Mouse (Mus musculus) MEL (cell line): ENCODE measurements at regions not wholly inside any gene's neighbourhood (a gene's known extent, or its start where the extent isn't known, plus 50 kb on each side); places are given as distances from the start of the nearest gene placed in this dataset.

Source experiments
- CHD1 ChIP-seq: IDR thresholded peaks from 2 replicates; pipeline ENCODE4 v1.6.1; 2012; ENCODE audit warnings: low read depth, mild to moderate bottlenecking, inconsistent platforms, low read length, improper control_type of control experiment
- CHD2 ChIP-seq: IDR thresholded peaks from 2 replicates; pipeline ENCODE4 v1.6.1; 2011; ENCODE audit warnings: low read length, improper control_type of control experiment
- CTCF ChIP-seq, 3 experiments: IDR thresholded peaks in 2 of 3; conservative IDR thresholded peaks in 1 of 3; 2 replicates each; pipeline ENCODE4 v1.5.1; 2011 to 2012; ENCODE audit warnings: low read length in 3 of 3, low read depth in 2 of 3, mild to moderate bottlenecking in 2 of 3, improper control_type of control experiment in 1 of 3, inconsistent platforms in 1 of 3, mixed read lengths in 1 of 3, moderate library complexity in 1 of 3; ENCODE audit not compliant: control insufficient read depth in 1 of 3, insufficient read depth in 1 of 3, poor library complexity in 1 of 3, severe bottlenecking in 1 of 3
- EP300 ChIP-seq, 2 experiments: IDR thresholded peaks; 2 replicates each; pipeline ENCODE4 v1.6.1; 2011; ENCODE audit warnings: improper control_type of control experiment in 2 of 2, low read length in 2 of 2, low read depth in 1 of 2, mild to moderate bottlenecking in 1 of 2
- HCFC1 ChIP-seq: IDR thresholded peaks from 2 replicates; pipeline ENCODE4 v1.6.1; 2012; ENCODE audit warnings: low read depth, mild to moderate bottlenecking, inconsistent platforms, low read length, improper control_type of control experiment, moderate library complexity
- JUND ChIP-seq: IDR thresholded peaks from 2 replicates; pipeline ENCODE4 v1.6.1; 2011; ENCODE audit warnings: low read depth, mild to moderate bottlenecking, improper control_type of control experiment, low read length
- MAFK ChIP-seq: IDR thresholded peaks from 2 replicates; pipeline ENCODE4 v1.6.1; 2011; ENCODE audit warnings: low read depth, mild to moderate bottlenecking, low read length, improper control_type of control experiment, borderline replicate concordance
- MAX ChIP-seq: IDR thresholded peaks from 2 replicates; pipeline ENCODE4 v1.6.1; 2011; ENCODE audit warnings: low read length, improper control_type of control experiment
- MAZ ChIP-seq: IDR thresholded peaks from 2 replicates; pipeline ENCODE4 v1.6.1; 2012; ENCODE audit warnings: low read depth, mild to moderate bottlenecking, inconsistent platforms, low read length, improper control_type of control experiment
- NELFE ChIP-seq: IDR thresholded peaks from 2 replicates; pipeline ENCODE4 v1.6.1; 2011; ENCODE audit warnings: low read depth, low read length, improper control_type of control experiment
- POLR2A ChIP-seq, 2 experiments: IDR thresholded peaks; 2 replicates each; pipeline ENCODE4 v1.6.1; 2011 to 2012; ENCODE audit warnings: low read length in 2 of 2, mild to moderate bottlenecking in 2 of 2, control low read depth in 1 of 2, improper control_type of control experiment in 1 of 2, low read depth in 1 of 2, moderate library complexity in 1 of 2; ENCODE audit not compliant: control insufficient read depth in 1 of 2, insufficient read depth in 1 of 2, poor library complexity in 1 of 2
- TBP ChIP-seq: IDR thresholded peaks from 2 replicates; pipeline ENCODE4 v1.8.0; 2011; ENCODE audit warnings: low read depth, low read length, improper control_type of control experiment

DNA sequence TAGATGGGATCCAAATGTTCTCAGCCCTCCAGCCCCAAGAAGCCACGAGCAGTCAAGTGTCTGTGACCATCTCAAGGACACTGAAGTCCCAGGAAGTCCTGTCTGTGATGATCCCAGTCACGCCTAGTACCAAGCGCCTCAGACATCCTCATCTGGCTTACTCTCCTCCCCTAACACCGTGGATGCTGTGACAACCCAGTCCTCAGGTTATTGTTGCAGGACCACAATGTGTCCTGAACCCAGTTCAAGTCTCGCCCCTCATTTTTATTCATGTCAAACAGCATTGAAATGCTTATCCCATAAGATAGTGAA lies 129.4 kb upstream of the Mvb12b start:
- TF ChIP-seq CHD2 (no peak), JUND (no peak), EP300 (IDR thresholded peaks at IDR 0.05; ENCODE audit: low read depth in 1 of 2, low read length in 2 of 2) (no peak), MAZ (no peak), MAX (no peak), CTCF (IDR thresholded peaks at IDR 0.05 in 2 of 3, conservative IDR thresholded peaks at IDR 0.05 in 1 of 3; ENCODE audit: control insufficient read depth in 1 of 3, insufficient read depth in 1 of 3, low read depth in 2 of 3, low read length in 3 of 3, poor library complexity in 1 of 3, severe bottlenecking in 1 of 3) (no peak), NELFE (no peak), TBP (no peak), POLR2A (IDR thresholded peaks at IDR 0.05; ENCODE audit: control insufficient read depth in 1 of 2, insufficient read depth in 1 of 2, low read depth in 1 of 2, low read length in 2 of 2, poor library complexity in 1 of 2) (no peak), MAFK (no peak), CHD1 (no peak), HCFC1 (no peak)
